Mouse (Mus musculus) gastrocnemius, postnatal 10 days (tissue): Measurements from ENCODE around the gene Tmem107. TPM values are rescaled to one million over a fixed set of nuclear protein-coding genes. Genes with fewer than 3 reads are reported as not detected.

Experiments
- DNase-seq: peaks from one replicate; pipeline ENCODE4 v3.0.0; 2021; ENCODE audit warnings: mixed read lengths
- long read RNA-seq, 2 experiments: library from polyadenylated mRNA; stranded (forward); transcript quantifications; one replicate each; pipeline ENCODE4 v2.0.0; 2021
- total RNA-seq, 2 experiments: library from RNA; stranded (reverse); gene quantifications; 2 replicates each; pipeline ENCODE4 v1.2.3; 2021

The Tmem107 gene
- 1 to 10 TPM; 4.3 to 5.2 TPM for total RNA-seq
- long read RNA-seq, experiment 1, partial matches to known transcripts, result 3 of 7 reads
- long read RNA-seq, experiment 1, other reads (novel, unspliced or antisense), result 1 of 7 reads
- long read RNA-seq, experiment 2, partial matches to known transcripts, result 0 of 3 reads
- long read RNA-seq, experiment 2, other reads (novel, unspliced or antisense), result 1 of 3 reads

DNA sequence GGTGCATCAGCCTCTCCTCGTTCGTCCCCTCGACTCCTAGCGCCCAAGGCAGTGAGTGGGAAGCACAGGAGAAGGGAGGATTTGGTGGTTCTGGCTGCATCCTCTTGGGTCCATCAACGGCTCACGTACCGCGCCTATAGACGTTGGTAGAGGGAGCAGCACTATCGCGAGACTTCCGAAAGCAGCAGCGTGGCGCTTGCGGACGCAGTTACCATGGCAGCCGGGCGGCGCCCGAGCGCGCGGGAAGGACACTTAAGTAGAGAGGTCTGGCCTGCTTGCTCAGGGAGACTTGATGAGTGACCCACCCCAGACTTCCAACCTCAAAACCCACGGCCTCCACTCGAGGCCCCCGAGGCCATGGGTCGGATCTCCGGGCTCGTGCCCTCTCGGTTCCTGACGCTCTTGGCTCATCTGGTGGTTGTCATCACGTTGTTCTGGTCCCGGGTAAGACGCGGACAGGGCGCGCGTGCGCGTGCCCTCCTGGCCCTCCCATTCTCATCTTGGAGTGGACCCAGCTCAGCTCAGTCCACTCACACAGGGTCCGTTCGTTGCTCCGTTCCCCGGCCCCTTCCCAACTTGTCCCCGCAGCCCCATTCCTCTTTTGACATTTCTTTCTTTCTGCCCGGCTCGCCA, at the start of gene Tmem107:
Tmem107 (plus strand) TSS at position 217 of the 633 bp plus-strand sequence.
- peak; percentile 90 for DNase-seq

GRCm38 (mm10) chr11:69026562-69026961, 44.0 kb upstream of the Tmem107 start:
- DNase-seq, result no peak

DNA sequence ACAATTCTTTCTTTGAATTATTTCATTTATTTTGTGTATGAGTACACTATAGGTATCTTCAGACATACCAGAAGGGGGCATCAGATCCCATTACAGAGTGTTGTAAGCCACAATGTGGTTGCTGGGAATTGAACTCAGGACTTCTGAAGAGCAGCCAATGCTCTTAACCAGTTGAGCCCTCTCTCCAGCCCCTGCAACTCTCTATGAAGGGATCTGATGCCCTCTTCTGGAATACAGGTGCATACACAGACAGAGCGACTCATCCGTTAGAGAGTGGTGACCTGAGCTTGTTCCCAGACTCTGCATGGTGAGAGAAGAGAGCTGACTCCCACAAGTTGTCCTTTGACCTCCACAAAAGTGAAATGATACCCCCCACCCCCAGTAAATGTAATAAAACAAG, 41.8 kb upstream of the Tmem107 start:
- no peak for DNase-seq

DNA sequence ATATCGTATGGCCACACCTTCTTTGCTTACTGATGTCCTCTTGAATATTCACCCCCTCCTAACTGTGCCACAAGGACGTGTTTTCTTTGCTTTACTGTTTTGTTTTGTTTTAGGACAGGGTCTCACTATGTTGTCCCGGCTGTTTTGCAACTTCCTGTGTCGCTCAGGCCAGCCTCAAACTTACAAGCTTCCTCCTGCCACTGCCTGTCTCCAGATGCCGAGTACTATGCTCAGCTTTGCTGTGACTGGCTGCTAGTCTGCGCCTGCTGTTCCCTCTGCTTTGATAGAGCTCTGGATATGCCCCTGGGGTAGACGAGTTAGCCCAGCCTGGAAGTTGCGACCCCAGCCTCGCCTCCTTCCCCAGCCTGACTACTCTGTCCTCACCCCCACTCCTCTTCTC, 37.1 kb upstream of the Tmem107 start:
- DNase-seq, result no peak

- no peak for DNase-seq
Observed at GRCm38 (mm10) chr11:69034585-69034984, 36.0 kb upstream of the Tmem107 start.

GRCm38 (mm10) chr11:69035411-69035810, 35.2 kb upstream of the Tmem107 start:
- no peak for DNase-seq

DNA sequence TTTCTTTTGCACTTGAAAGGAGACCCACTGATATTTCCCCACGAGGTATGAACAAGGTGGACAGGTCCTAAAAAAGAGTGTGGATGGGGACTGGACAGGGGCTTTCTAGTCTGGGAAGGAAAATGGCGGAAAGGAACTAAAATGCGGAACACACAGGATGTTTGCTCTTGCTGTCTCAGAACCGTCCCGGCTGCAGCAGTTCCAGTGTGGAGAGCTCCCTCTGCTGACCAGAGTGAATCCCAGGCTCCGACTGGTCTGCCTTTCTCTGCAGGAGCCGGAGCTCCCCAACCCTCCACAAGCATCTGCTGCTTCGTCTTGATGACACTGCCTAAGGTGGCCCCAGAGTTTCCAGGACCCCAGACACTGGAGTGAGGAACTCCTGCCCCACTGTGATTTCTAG, 34.8 kb upstream of the Tmem107 start:
- DNase-seq, result peak; percentile 70

DNA sequence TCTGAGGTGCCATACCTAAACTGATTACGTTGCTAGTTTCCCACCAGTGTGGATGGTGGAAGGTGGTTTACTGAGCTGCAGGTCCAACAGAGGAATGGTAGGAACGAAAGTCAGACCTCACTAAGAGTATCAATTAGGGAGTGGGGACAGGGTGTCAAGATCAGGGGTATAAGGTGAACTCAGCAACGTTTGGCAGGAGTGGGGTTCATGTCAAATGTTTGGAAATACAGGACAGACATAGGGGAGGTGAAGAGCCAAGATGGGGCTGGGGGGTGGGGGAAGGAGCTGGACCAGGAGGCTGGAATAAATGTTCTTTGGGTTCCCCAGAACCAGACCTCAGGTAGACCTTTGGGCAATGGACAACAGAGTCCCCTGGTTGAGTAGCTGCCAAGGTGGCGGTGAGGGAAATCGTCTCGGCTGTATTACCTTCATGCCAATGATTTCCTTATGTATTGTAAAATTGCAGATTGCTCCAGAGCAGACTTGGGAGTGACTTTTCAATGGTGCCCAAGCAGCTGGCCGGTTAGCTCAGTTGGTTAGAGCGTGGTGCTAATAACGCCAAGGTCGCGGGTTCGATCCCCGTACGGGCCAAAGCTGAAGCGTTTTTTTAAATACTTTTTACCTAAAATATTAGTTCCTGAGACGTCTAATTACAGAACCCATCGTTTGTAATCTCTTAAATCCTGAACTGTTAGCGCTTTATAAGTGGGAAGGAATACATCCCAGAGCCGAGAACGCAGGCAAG, 33.9 kb upstream of the Tmem107 start:
- DNase-seq, result peak; percentile 68

GRCm38 (mm10) chr11:69037231-69038061, 33.2 kb upstream of the Tmem107 start:
- DNase-seq, result peak; percentile 61

DNA sequence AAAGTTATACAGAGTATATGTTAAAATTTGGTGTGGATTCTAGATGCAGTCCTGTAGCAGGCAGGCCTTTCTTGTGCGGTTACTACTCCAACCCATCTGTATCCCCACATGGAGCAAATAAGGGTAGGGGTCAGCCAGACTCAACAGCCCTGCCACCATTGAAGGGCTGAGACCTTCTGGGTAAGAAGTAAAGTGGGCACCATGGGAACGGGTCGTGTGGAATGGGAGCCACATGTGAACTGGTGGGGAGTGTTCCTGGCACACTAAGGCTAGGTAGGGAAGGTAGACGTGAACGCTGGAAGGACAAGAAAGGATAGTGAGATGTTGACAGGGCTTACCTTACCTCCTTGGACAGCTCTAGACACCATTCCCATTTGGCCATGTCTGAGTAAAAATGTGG, 32.4 kb upstream of the Tmem107 start:
- DNase-seq, result no peak

GRCm38 (mm10) chr11:69045531-69046394, 24.8 kb upstream of the Tmem107 start, which contains the start of gene Aurkb:
Gene Aurkb, plus strand, starts transcription at chr11:69045647.
- peak; percentile 85 for DNase-seq

DNA sequence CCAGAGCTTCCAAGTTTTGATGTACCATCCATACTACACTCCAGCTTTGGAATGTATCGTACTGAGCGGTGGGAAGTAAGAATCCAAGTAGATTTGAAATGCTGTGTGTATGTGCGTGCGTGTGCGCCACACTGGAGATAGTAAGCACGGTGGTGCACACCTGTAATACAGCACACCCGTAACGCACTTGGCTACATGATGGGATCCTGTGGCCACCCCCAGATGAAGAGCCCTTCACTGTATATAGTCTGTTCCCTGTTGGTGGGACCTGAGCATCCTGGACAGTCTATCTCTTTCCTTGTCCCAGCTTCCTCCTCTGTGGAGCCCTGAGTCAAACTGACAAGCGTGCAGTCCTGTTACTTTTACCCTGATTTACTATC, 24.2 kb upstream of the Tmem107 start:
- DNase-seq, result no peak

GRCm38 (mm10) chr11:69047592-69047991, 23.0 kb upstream of the Tmem107 start:
- no peak for DNase-seq

GRCm38 (mm10) chr11:69048151-69048550, 22.5 kb upstream of the Tmem107 start:
- DNase-seq, result no peak

DNA sequence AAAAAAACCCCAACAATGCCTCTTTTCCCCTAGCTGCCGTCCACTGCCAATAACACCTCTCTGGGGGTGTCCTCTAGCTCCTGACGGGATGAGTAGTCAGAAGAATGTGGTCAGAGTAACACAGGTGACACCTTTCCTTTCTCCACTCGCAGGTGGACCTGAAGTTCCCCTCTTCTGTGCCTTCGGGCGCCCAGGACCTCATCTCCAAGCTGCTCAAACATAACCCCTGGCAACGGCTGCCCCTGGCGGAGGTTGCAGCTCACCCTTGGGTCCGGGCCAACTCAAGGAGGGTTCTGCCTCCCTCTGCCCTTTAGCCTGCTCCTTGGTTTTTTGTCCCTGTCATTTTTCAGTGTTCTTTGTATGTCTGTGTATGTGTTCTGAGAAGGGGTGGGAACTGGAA, 19.9 kb upstream of the Tmem107 start:
- DNase-seq, result no peak

DNA sequence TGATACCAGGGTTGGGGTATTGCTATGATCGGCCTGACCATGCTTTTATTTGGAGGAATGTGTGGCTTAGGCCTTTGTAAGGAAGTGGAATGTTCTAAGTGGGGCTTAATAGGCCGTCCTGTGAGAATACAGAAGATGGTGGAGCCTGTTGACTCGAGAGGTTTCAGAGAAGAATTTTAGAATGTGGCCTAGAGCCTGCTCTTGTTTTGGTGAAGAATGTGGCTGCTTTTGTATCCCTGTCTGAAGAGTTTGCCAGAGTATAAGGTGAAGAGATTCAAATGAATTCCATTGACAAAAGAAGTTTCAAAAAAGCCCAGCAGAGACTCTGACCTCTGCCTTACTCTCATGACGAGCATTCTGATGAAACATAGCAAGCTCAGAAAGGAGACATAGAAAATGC, 18.8 kb upstream of the Tmem107 start:
- DNase-seq, result no peak

GRCm38 (mm10) chr11:69052824-69053421, 17.7 kb upstream of the Tmem107 start:
- DNase-seq, result no peak

DNA sequence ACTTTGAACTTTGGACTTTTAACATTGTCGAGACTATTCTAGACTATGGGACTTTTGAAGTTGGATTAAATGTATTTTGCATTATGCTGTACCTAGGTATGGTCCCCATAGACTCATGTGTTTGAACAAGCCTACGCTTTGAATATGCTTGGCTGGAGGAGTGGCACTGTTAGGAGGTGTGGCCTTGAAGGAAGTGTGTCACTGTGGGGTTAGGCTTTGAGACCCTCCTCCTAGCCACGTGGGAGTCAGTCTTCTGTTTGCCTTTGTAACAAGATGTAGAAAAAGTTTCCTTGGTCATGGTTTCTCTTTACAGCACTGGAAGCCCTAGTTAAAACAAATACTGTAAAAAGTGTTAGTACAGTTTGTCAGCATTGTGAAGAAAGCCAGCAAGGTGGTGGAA, 16.8 kb upstream of the Tmem107 start:
- DNase-seq, result no peak

DNA sequence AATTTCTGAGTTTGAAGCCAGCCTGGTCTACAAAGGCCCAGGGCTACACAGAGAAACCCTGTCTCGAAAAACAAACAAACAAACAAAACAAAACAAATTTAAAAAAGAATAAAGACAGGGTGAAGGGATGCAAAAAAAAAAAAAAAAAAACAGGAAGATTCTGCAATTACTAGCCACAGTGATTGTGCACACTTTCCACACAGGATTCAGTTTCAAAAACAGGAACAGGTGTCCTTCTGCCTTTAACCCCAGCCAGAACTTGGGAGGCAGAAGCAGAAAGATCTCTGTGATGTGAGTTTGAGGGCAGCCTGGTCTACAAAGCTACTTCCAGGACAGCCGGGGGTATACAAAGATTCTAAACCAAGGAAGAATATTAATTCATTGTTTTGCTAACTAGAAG, 12.3 kb upstream of the Tmem107 start:
- DNase-seq, result no peak

DNA sequence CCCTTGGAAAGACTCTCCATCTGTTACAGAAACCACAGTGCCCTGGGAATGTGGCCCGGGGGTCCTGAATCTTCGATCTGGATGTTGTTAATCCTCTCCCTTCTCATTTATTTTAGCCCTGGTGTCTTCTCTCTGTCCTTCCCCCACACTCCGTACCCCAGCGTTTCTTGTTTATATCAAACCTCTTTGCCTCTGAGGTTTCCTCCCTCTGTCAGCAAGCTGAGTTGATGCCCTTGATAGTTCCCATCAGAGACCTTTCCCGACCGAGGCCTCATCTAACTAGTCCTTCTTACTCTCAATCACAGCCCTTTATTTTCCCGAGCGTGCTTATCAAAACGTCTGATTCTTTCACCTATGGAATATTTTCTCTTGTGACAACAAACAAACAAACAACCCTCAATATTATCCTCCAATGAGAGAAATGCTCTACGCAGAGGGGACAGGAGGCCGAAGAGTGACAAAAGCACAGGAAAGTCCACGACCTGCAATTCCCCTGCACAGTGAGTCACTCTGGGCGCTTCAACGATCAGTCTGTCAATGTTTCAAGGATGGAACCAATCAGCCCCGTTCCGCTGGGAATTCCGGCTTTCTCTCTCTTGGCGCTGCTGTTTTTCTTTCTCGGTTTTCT, 11.8 kb upstream of the Tmem107 start:
- DNase-seq, result no peak
